Mouse (Mus musculus): Measurements from ENCODE around the gene Spink8.
"Not testable (repeated sequence)": the region's sequence is repeated elsewhere in the genome, so short reads cannot be mapped to it uniquely, and the experiment has no call there.

The Spink8 gene

GRCm38 (mm10) chr9:109811980-109812379 is at the start of gene Spink8:
TSS of gene Spink8 (plus strand) at chr9:109812280.
- DNase-seq = no peak

- peak; percentile 5 for DNase-seq
These were observed 45.2 kb upstream of the Spink8 start for GRCm38 (mm10) chr9:109766841-109767240.

GRCm38 (mm10) chr9:109790570-109790969 is 21.5 kb upstream of the Spink8 start, which contains the start of gene Fbxw27:
TSS of gene Fbxw27 (minus strand) at chr9:109790670.
- not testable (repeated sequence) for DNase-seq

GRCm38 (mm10) chr9:109795221-109795620 is 16.9 kb upstream of the Spink8 start:
- no peak for DNase-seq

GRCm38 (mm10) chr9:109795811-109796210 is 16.3 kb upstream of the Spink8 start:
- DNase-seq = no peak

- DNase-seq = peak; percentile 32
These were observed 14.0 kb upstream of the Spink8 start for GRCm38 (mm10) chr9:109798051-109798450.

- DNase-seq = not testable (repeated sequence)
These were observed 6.5 kb upstream of the Spink8 start for GRCm38 (mm10) chr9:109805596-109805995.

GRCm38 (mm10) chr9:109806260-109806659 is 5.8 kb upstream of the Spink8 start:
- DNase-seq = no peak

GRCm38 (mm10) chr9:109806695-109807293 is 5.3 kb upstream of the Spink8 start:
- no peak for DNase-seq

GRCm38 (mm10) chr9:109807898-109808297 is 4.2 kb upstream of the Spink8 start:
- no peak for DNase-seq

- DNase-seq = no peak
These were observed 1.3 kb downstream of the Spink8 start for GRCm38 (mm10) chr9:109813424-109813823.

GRCm38 (mm10) chr9:109816341-109816740 is 4.3 kb downstream of the Spink8 start:
- no peak for DNase-seq

- no peak for DNase-seq
These were observed 13.7 kb downstream of the Spink8 start for GRCm38 (mm10) chr9:109825739-109826138.

GRCm38 (mm10) chr9:109826181-109826580 is 14.1 kb downstream of the Spink8 start:
- DNase-seq = no peak

- DNase-seq = peak; percentile 93
These were observed 20.5 kb downstream of the Spink8 start, which contains the start of gene Nme6 for GRCm38 (mm10) chr9:109832391-109833087. TSS of gene Nme6 (plus strand) at chr9:109832749.

GRCm38 (mm10) chr9:109833088-109833412 is 21.0 kb downstream of the Spink8 start:
- no peak for DNase-seq

GRCm38 (mm10) chr9:109849312-109849758 is 37.3 kb downstream of the Spink8 start, which contains the start of gene Camp:
TSS of gene Camp (minus strand) at chr9:109849617.
- DNase-seq = peak; percentile 47

- DNase-seq = no peak
These were observed 38.0 kb downstream of the Spink8 start for GRCm38 (mm10) chr9:109850099-109850498.

GRCm38 (mm10) chr9:109854341-109854740 is 42.3 kb downstream of the Spink8 start:
- DNase-seq = no peak

- DNase-seq = no peak
These were observed 43.9 kb downstream of the Spink8 start for GRCm38 (mm10) chr9:109855947-109856346.

GRCm38 (mm10) chr9:109862397-109863044 is 50.4 kb downstream of the Spink8 start:
- peak; percentile 92 for DNase-seq

- no peak for DNase-seq
These were observed 51.0 kb downstream of the Spink8 start for GRCm38 (mm10) chr9:109863085-109863484.

GRCm38 (mm10) chr9:109866218-109866617 is 54.1 kb downstream of the Spink8 start:
- no peak for DNase-seq

Measured in kidney, postnatal 10 days (tissue).